Mouse (Mus musculus) olfactory bulb, adult 2 months (tissue): Measurements from ENCODE around the gene Taf1c.

Experiments
- CTCF ChIP-seq: fragments of 200-500 bp; IDR thresholded peaks from 2 replicates; pipeline ENCODE4 v1.5.1; 2012; ENCODE audit warnings: low read depth, mild to moderate bottlenecking, low read length, moderate library complexity; ENCODE audit not compliant: insufficient read depth
- POLR2A ChIP-seq: fragments of 200-500 bp; IDR thresholded peaks from 2 replicates; pipeline ENCODE4 v1.6.1; 2012; ENCODE audit warnings: mild to moderate bottlenecking, low read depth, low read length, moderate library complexity; ENCODE audit not compliant: insufficient read depth

DNA sequence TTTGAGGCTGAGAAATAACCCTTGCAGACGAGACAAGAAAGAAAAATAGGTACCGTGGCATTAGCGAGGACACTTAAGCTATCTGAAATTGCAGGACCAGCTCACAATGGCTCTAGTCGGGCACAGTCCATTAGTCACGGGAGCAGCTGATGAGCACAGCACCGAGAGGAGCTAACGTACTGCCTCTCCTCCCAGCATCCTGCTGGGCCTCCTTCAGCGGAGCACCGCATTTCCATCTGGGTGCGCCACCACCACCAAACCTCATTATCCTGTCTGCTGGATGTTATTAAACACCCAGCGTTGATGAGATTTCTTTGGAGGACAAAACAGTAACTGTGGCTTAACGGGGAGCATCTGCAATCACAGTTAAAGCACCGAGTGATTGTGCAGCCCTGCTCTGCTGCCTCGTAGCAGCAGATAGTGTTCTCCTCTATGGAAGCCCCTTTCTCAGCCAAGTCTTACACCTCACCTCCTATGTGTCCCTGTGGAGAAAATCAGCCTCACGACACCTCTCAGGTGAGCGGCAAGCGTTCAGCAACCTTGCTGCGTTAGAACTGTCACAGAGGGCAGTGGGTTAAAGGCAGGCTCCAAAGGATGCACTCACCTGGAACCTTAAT, 40.1 kb upstream of the Taf1c start:
- TF ChIP-seq POLR2A (no peak), CTCF (no peak)
